Mouse (Mus musculus) neural tube, embryonic 12.5 days (tissue): ENCODE measurements around the gene Slc30a9. TPM values are rescaled to one million over a fixed set of nuclear protein-coding genes. Genes with fewer than 3 reads are reported as not detected.

Experiments used
- ATAC-seq: fragments of 200-750 bp; cut with Nextera tagmentation; 2 replicates; pipeline ENCODE4 v1.8.0; 2017; ENCODE audit warnings: low read depth, mild to moderate bottlenecking, moderate TSS enrichment, moderate library complexity; ENCODE audit not compliant: low FRiP score
- H3K27ac ChIP-seq: fragments of 300-500 bp; sonication (generic); 2 replicates; pipeline ENCODE4 v1.5.1; 2016
- H3K27me3 ChIP-seq: fragments of 300-500 bp; sonication (generic); replicated peaks from 2 replicates; pipeline ENCODE4 v1.6.1; 2016; ENCODE audit warnings: mild to moderate bottlenecking
- H3K36me3 ChIP-seq: fragments of 300-500 bp; sonication (generic); 2 replicates; pipeline ENCODE4 v1.6.1; 2016; ENCODE audit warnings: mild to moderate bottlenecking
- H3K4me1 ChIP-seq: fragments of 300-500 bp; sonication (generic); 2 replicates; pipeline ENCODE4 v1.6.1; 2016
- H3K4me2 ChIP-seq: fragments of 300-500 bp; sonication (generic); replicated peaks from 2 replicates; pipeline ENCODE4 v1.6.1; 2016; ENCODE audit warnings: mild to moderate bottlenecking
- H3K4me3 ChIP-seq: fragments of 300-500 bp; sonication (generic); 2 replicates; pipeline ENCODE4 v1.5.1; 2016
- H3K9ac ChIP-seq: fragments of 300-500 bp; sonication (generic); 2 replicates; pipeline ENCODE4 v1.6.1; 2016; ENCODE audit warnings: mild to moderate bottlenecking
- H3K9me3 ChIP-seq: fragments of 300-500 bp; sonication (generic); 2 replicates; pipeline ENCODE4 v1.6.1; 2016; ENCODE audit warnings: mild to moderate bottlenecking
- WGBS: fragments of 180-500 bp; shearing (Covaris S2); methylation state at CpG from one replicate; pipeline ENCODE4 v1.1.7; 2016; 5-methylcytosine and 5-hydroxymethylcytosine counted together
- polyA plus RNA-seq: library from polyadenylated mRNA; unstranded; fragments of >200 nt; fragmentation: Nextera tagmentation; extraction: Ambion mirVana; gene quantifications from 2 replicates; pipeline ENCODE4 v1.2.1, GENCODE M21; 2016

Slc30a9 gene
- polyA plus RNA-seq, 1 experiment from 2014 or later: 163 TPM

GRCm38 (mm10) chr5:67340811-67341210, 34.1 kb downstream of the Slc30a9 start:
- H3K9me3 ChIP-seq: no peaks in the 10 kb centered on the region
- H3K36me3 ChIP-seq: peaks cover 49% of the 10 kb centered on the region
- no peaks in the 10 kb centered on the region for H3K4me1 ChIP-seq
- H3K4me3 ChIP-seq: no peak overlapping the region
- 97% methylated on average over 6 of the region's 6 CpGs for WGBS
- H3K9ac ChIP-seq: no peak overlapping the region
- no peak for ATAC-seq
- no peak overlapping the region for H3K27ac ChIP-seq
- H3K27me3 ChIP-seq: no peaks in the 10 kb centered on the region
- H3K4me2 ChIP-seq: no peak overlapping the region

GRCm38 (mm10) chr5:67347060-67347459, 40.3 kb downstream of the Slc30a9 start:
- peaks cover 63% of the 10 kb centered on the region for H3K36me3 ChIP-seq
- H3K27me3 ChIP-seq: no peaks in the 10 kb centered on the region
- no peaks in the 10 kb centered on the region for H3K4me1 ChIP-seq
- no peak overlapping the region for H3K9ac ChIP-seq
- no peak for ATAC-seq
- no peak overlapping the region for H3K27ac ChIP-seq
- 95% methylated on average over 2 of the region's 2 CpGs for WGBS
- no peak overlapping the region for H3K4me2 ChIP-seq
- no peaks in the 10 kb centered on the region for H3K9me3 ChIP-seq
- no peak overlapping the region for H3K4me3 ChIP-seq

GRCm38 (mm10) chr5:67348949-67349348, 42.2 kb downstream of the Slc30a9 start:
- ATAC-seq: no peak
- no peak overlapping the region for H3K27ac ChIP-seq
- no peaks in the 10 kb centered on the region for H3K27me3 ChIP-seq
- no peak overlapping the region for H3K4me2 ChIP-seq
- H3K9me3 ChIP-seq: no peaks in the 10 kb centered on the region
- no peak overlapping the region for H3K4me3 ChIP-seq
- no peak overlapping the region for H3K9ac ChIP-seq
- no peaks in the 10 kb centered on the region for H3K4me1 ChIP-seq
- WGBS: 82% methylated on average over 10 of the region's 10 CpGs
- peaks cover 57% of the 10 kb centered on the region for H3K36me3 ChIP-seq

- WGBS: 94% methylated on average over 10 of the region's 10 CpGs
- ATAC-seq: no peak
These were observed 55.6 kb downstream of the Slc30a9 start for GRCm38 (mm10) chr5:67362316-67362715.

GRCm38 (mm10) chr5:67362931-67363330, 56.2 kb downstream of the Slc30a9 start:
- H3K9ac ChIP-seq: no peak overlapping the region
- no peaks in the 10 kb centered on the region for H3K4me1 ChIP-seq
- H3K27ac ChIP-seq: no peak overlapping the region
- no peak overlapping the region for H3K4me2 ChIP-seq
- no peak overlapping the region for H3K4me3 ChIP-seq
- no peaks in the 10 kb centered on the region for H3K36me3 ChIP-seq
- ATAC-seq: no peak
- H3K27me3 ChIP-seq: no peaks in the 10 kb centered on the region
- WGBS: 86% methylated on average over 2 of the region's 2 CpGs
- H3K9me3 ChIP-seq: no peaks in the 10 kb centered on the region

More at GRCm38 (mm10) chr5:67362316-67362715, 55.6 kb downstream of the Slc30a9 start:
- Histone ChIP-seq H3K27ac (no peak overlapping the region), H3K4me3 (no peak overlapping the region), H3K9ac (no peak overlapping the region), H3K27me3 (no peaks in the 10 kb centered on the region), H3K4me1 (no peaks in the 10 kb centered on the region), H3K9me3 (no peaks in the 10 kb centered on the region), H3K36me3 (no peaks in the 10 kb centered on the region), H3K4me2 (no peak overlapping the region)

GRCm38 (mm10) chr5:67377044-67377621, 70.4 kb downstream of the Slc30a9 start:
- Histone ChIP-seq H3K36me3 (no peaks in the 10 kb centered on the region), H3K27me3 (no peaks in the 10 kb centered on the region), H3K9me3 (no peaks in the 10 kb centered on the region), H3K4me1 (no peaks in the 10 kb centered on the region), H3K27ac (no peak overlapping the region), H3K9ac (no peak overlapping the region), H3K4me2 (no peak overlapping the region), H3K4me3 (no peak overlapping the region)
- 80% methylated on average over 8 of the region's 8 CpGs for WGBS
- ATAC-seq: no peak

GRCm38 (mm10) chr5:67381690-67382089, 74.9 kb downstream of the Slc30a9 start:
- no peaks in the 10 kb centered on the region for H3K9me3 ChIP-seq
- no peak overlapping the region for H3K9ac ChIP-seq
- WGBS: 69% methylated on average over 2 of the region's 2 CpGs
- no peaks in the 10 kb centered on the region for H3K36me3 ChIP-seq
- H3K4me1 ChIP-seq: no peaks in the 10 kb centered on the region
- no peak overlapping the region for H3K4me2 ChIP-seq
- no peaks in the 10 kb centered on the region for H3K27me3 ChIP-seq
- H3K27ac ChIP-seq: no peak overlapping the region
- no peak for ATAC-seq
- H3K4me3 ChIP-seq: no peak overlapping the region

GRCm38 (mm10) chr5:67382556-67382955, 75.8 kb downstream of the Slc30a9 start:
- H3K27ac ChIP-seq: no peak overlapping the region
- H3K4me1 ChIP-seq: no peaks in the 10 kb centered on the region
- no peak overlapping the region for H3K4me3 ChIP-seq
- no peaks in the 10 kb centered on the region for H3K27me3 ChIP-seq
- no peak for ATAC-seq
- H3K36me3 ChIP-seq: no peaks in the 10 kb centered on the region
- WGBS: 88% methylated on average over 7 of the region's 7 CpGs
- H3K9me3 ChIP-seq: no peaks in the 10 kb centered on the region
- H3K4me2 ChIP-seq: no peak overlapping the region
- H3K9ac ChIP-seq: no peak overlapping the region

GRCm38 (mm10) chr5:67393951-67394350, 87.2 kb downstream of the Slc30a9 start:
- Histone ChIP-seq H3K4me2 (no peak overlapping the region), H3K36me3 (peaks cover 14% of the 10 kb centered on the region), H3K4me1 (no peaks in the 10 kb centered on the region), H3K27ac (no peak overlapping the region), H3K9ac (no peak overlapping the region), H3K4me3 (no peak overlapping the region), H3K9me3 (no peaks in the 10 kb centered on the region), H3K27me3 (no peaks in the 10 kb centered on the region)
- ATAC-seq: no peak
- WGBS: 87% methylated on average over 6 of the region's 6 CpGs

- 90% methylated on average over 11 of the region's 11 CpGs for WGBS
- H3K9me3 ChIP-seq: no peaks in the 10 kb centered on the region
- ATAC-seq: no peak
- H3K27me3 ChIP-seq: no peaks in the 10 kb centered on the region
- no peak overlapping the region for H3K9ac ChIP-seq
- peaks cover 8% of the 10 kb centered on the region for H3K4me1 ChIP-seq
- peaks cover 14% of the 10 kb centered on the region for H3K36me3 ChIP-seq
- no peak overlapping the region for H3K4me3 ChIP-seq
- H3K4me2 ChIP-seq: no peak overlapping the region
- no peak overlapping the region for H3K27ac ChIP-seq
These were observed 88.6 kb downstream of the Slc30a9 start for GRCm38 (mm10) chr5:67395211-67395851.

- no peak for ATAC-seq
- Histone ChIP-seq H3K4me2 (no peak overlapping the region), H3K27me3 (no peaks in the 10 kb centered on the region), H3K4me1 (peaks cover 18% of the 10 kb centered on the region), H3K27ac (no peak overlapping the region), H3K9me3 (no peaks in the 10 kb centered on the region), H3K36me3 (peaks cover 14% of the 10 kb centered on the region), H3K9ac (no peak overlapping the region), H3K4me3 (no peak overlapping the region)
- 83% methylated on average over 14 of the region's 14 CpGs for WGBS
These were observed 90.4 kb downstream of the Slc30a9 start for GRCm38 (mm10) chr5:67397186-67397585.

- H3K9ac ChIP-seq: no peak overlapping the region
- WGBS: 63% methylated on average over 28 of the region's 28 CpGs
- H3K27ac ChIP-seq: no peak overlapping the region
- H3K27me3 ChIP-seq: no peaks in the 10 kb centered on the region
- peaks cover 25% of the 10 kb centered on the region for H3K36me3 ChIP-seq
- no peak overlapping the region for H3K4me3 ChIP-seq
- ATAC-seq: no peak
- no peaks in the 10 kb centered on the region for H3K9me3 ChIP-seq
- no peak overlapping the region; the same call in 1 of the 2 replicates for H3K4me2 ChIP-seq
- peaks cover 18% of the 10 kb centered on the region for H3K4me1 ChIP-seq
These were observed 93.3 kb downstream of the Slc30a9 start for GRCm38 (mm10) chr5:67399876-67400607.
